Mouse (Mus musculus) gastrocnemius, postnatal 10 days (tissue): ENCODE results near the gene Zbtb8a. TPM values are rescaled to one million over a fixed set of nuclear protein-coding genes. Genes with fewer than 3 reads are reported as not detected.
"Not testable (repeated sequence)": the region's sequence is repeated elsewhere in the genome, so short reads cannot be mapped to it uniquely, and the experiment has no call there.

Experiments used
- DNase-seq: peaks from one replicate; pipeline ENCODE4 v3.0.0; 2021; ENCODE audit warnings: mixed read lengths
- long read RNA-seq, 2 experiments: library from polyadenylated mRNA; stranded (forward); transcript quantifications; one replicate each; pipeline ENCODE4 v2.0.0; 2021
- total RNA-seq, 2 experiments: library from RNA; stranded (reverse); gene quantifications; 2 replicates each; pipeline ENCODE4 v1.2.3; 2021

The Zbtb8a gene
- 1 to 10 TPM; 2.9 to 4.7 TPM for total RNA-seq
- long read RNA-seq, experiment 1, partial matches to known transcripts = 2 of 7 reads
- long read RNA-seq, experiment 1, other reads (novel, unspliced or antisense) = 2 of 7 reads
- long read RNA-seq, experiment 2, transcript Zbtb8a-201 (5 exons, 2,321 nt) = major isoform, 5 of 7 reads
- long read RNA-seq, experiment 2, partial matches to known transcripts = 2 of 7 reads
- long read RNA-seq, experiment 2, other reads (novel, unspliced or antisense) = 0 of 7 reads

GRCm38 (mm10) chr4:129377601-129378390 is at the start of gene Zbtb8a:
Gene Zbtb8a, minus strand, starts transcription at chr4:129378116.
- peak; percentile 55 for DNase-seq

- DNase-seq = no peak
Measured at GRCm38 (mm10) chr4:129418321-129418720, 40.4 kb upstream of the Zbtb8a start.

GRCm38 (mm10) chr4:129416478-129416877 is 38.6 kb upstream of the Zbtb8a start:
- DNase-seq = no peak

- DNase-seq = no peak
Measured at GRCm38 (mm10) chr4:129415892-129416291, 38.0 kb upstream of the Zbtb8a start.

- no peak for DNase-seq
Measured at GRCm38 (mm10) chr4:129410991-129411390, 33.1 kb upstream of the Zbtb8a start.

- DNase-seq = not testable (repeated sequence)
Measured at GRCm38 (mm10) chr4:129410532-129410931, 32.6 kb upstream of the Zbtb8a start.

- DNase-seq = peak; percentile 53
Measured at GRCm38 (mm10) chr4:129406447-129406846, 28.5 kb upstream of the Zbtb8a start.

GRCm38 (mm10) chr4:129399813-129400212 is 21.9 kb upstream of the Zbtb8a start:
- DNase-seq = no peak

GRCm38 (mm10) chr4:129396960-129397359 is 19.0 kb upstream of the Zbtb8a start:
- DNase-seq = no peak

- no peak for DNase-seq
Measured at GRCm38 (mm10) chr4:129394089-129394870, 16.4 kb upstream of the Zbtb8a start.

GRCm38 (mm10) chr4:129390936-129391557 is 13.1 kb upstream of the Zbtb8a start:
- DNase-seq = no peak

GRCm38 (mm10) chr4:129390216-129390743 is 12.4 kb upstream of the Zbtb8a start:
- DNase-seq = no peak

- no peak for DNase-seq
Measured at GRCm38 (mm10) chr4:129388404-129388803, 10.5 kb upstream of the Zbtb8a start.

- no peak for DNase-seq
Measured at GRCm38 (mm10) chr4:129386989-129387388, 9.1 kb upstream of the Zbtb8a start.

- DNase-seq = no peak
Measured at GRCm38 (mm10) chr4:129386269-129386946, 8.5 kb upstream of the Zbtb8a start.

- DNase-seq = no peak
Measured at GRCm38 (mm10) chr4:129385685-129386084, 7.8 kb upstream of the Zbtb8a start.

- no peak for DNase-seq
Measured at GRCm38 (mm10) chr4:129384440-129384839, 6.5 kb upstream of the Zbtb8a start.

GRCm38 (mm10) chr4:129383586-129383985 is 5.7 kb upstream of the Zbtb8a start:
- no peak for DNase-seq

GRCm38 (mm10) chr4:129382488-129382887 is 4.6 kb upstream of the Zbtb8a start:
- no peak for DNase-seq

- no peak for DNase-seq
Measured at GRCm38 (mm10) chr4:129382029-129382428, 4.1 kb upstream of the Zbtb8a start.

- DNase-seq = no peak
Measured at GRCm38 (mm10) chr4:129381148-129381547, 3.2 kb upstream of the Zbtb8a start.

- DNase-seq = no peak
Measured at GRCm38 (mm10) chr4:129379805-129380204, 1.9 kb upstream of the Zbtb8a start.
